Mouse (Mus musculus) gastrocnemius, postnatal 25 days (tissue): ENCODE measurements around the gene Gm10717. TPM values are rescaled to one million over a fixed set of nuclear protein-coding genes. Genes with fewer than 3 reads are reported as not detected.
"Not testable (repeated sequence)": the region's sequence is repeated elsewhere in the genome, so short reads cannot be mapped to it uniquely, and the experiment has no call there.

Experiments used
- DNase-seq: peaks from one replicate; pipeline ENCODE4 v3.0.0; 2022
- long read RNA-seq, 2 experiments: library from polyadenylated mRNA; stranded (forward); transcript quantifications; one replicate each; pipeline ENCODE4 v2.0.0; 2021
- total RNA-seq, 2 experiments: library from RNA; stranded (reverse); gene quantifications; 1 replicate in 1 of 2; 2 replicates in 1 of 2; pipeline ENCODE4 v1.2.3; 2021

Gene Gm10717
- not detected for total RNA-seq
- long read RNA-seq, experiment 1, result 0 reads
- long read RNA-seq, experiment 2, result 0 reads

DNA sequence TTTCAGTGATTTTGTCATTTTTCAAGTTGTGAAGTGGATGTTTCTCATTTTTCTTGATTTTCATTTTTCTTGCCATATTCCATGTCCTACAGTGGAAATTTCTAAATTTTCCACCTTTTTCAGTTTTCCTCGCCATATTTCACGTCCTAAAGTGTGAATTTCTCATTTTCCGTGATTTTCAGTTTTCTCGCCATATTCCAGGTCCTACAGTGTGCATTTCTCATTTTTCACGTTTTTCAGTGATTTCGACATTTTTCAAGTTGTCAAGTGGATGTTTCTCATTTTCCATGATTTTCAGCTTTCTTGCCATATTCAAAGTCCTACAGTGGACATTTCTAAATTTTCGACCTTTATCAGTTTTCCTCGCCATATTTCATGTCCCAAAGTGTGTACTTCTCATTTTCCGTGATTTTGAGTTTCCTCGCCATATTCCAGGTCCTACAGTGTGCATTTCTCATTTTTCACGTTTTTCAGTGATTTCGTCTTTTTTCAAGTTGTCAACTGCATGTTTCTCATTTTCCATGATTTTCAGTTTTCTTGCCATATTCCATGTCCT is at the start of gene Gm10717:
Gm10717 (plus strand) TSS at position 506 of the 556 bp plus-strand sequence.
- DNase-seq, result not testable (repeated sequence)

GRCm38 (mm10) chr9:3000445-3000972 is 24.7 kb upstream of the Gm10717 start, which contains the start of gene Gm10722:
Gm10722 (plus strand) TSS chr9:3000922.
- peak; percentile 30 for DNase-seq

GRCm38 (mm10) chr9:3001006-3001405 is 24.2 kb upstream of the Gm10717 start:
- DNase-seq, result not testable (repeated sequence)

DNA sequence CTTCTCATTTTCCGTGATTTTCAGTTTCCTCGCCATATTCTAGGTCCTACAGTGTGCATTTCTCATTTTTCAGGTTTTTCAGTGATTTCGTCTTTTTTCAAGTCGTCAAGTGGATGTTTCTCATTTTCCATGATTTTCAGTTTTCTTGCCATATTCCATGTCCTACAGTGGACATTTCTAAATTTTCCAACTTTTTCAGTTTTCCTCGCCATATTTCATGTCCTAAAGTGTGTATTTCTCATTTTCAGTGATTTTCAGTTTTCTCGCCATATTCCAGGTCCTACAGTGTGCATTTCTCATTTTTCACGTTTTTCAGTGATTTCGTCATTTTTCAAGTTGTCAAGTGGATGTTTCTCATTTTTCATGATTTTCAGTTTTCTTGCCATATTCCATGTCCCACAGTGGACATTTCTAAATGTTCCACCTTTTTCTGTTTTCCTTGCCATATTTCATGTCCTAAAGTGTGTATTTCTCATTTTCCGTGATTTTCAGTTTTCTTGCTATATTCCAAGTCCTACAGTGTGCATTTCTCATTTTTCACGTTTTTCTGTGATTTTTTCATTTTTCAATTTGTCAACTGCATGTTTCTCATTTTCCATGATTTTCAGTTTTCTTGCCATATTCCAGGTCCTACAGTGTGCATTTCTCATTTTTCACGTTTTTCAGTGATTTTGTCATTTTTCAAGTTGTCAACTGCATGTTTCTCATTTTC is 23.1 kb upstream of the Gm10717 start:
- peak; percentile 91 for DNase-seq

- not testable (repeated sequence) for DNase-seq
These were observed 22.3 kb upstream of the Gm10717 start, which contains the start of gene Gm11168 for GRCm38 (mm10) chr9:3002794-3003396. Gm11168 (plus strand) TSS chr9:3003346.

GRCm38 (mm10) chr9:3006179-3006578 is 19.0 kb upstream of the Gm10717 start:
- DNase-seq, result not testable (repeated sequence)

DNA sequence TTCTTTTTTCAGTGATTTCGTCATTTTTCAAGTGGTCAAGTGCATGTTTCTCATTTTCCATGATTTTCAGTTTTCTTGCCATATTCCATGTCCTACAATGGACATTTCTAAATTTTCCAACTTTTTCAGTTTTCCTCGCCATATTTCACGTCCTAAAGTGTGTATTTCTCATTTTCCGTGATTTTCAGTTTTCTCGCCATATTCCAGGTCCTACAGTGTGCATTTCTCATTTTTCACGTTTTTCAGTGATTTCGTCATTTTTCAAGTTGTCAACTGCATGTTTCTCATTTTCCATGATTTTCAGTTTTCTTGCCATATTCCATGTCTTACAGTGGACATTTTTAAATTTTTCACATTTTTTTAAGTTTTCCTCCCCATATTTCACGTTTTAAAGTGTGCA is 18.6 kb upstream of the Gm10717 start:
- DNase-seq, result not testable (repeated sequence)

DNA sequence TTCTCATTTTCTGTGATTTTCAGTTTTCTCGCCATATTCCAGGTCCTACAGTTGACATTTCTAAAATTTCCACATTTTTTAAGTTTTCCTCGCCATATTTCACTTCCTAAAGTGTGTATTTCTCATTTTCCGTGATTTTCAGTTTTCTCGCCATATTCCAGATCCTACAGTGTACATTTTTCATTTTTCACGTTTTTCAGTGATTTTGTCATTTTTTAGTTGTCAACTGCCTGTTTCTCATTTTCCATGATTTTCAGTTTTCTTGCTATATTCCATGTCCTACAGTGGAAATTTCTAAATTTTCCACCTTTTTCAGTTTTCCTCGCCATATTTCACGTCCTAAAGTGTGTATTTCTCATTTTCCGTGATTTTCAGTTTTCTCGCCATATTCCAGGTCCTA is 17.9 kb upstream of the Gm10717 start:
- not testable (repeated sequence) for DNase-seq

GRCm38 (mm10) chr9:3009331-3009730 is 15.9 kb upstream of the Gm10717 start:
- not testable (repeated sequence) for DNase-seq

GRCm38 (mm10) chr9:3012054-3012621 is 13.1 kb upstream of the Gm10717 start:
- not testable (repeated sequence) for DNase-seq

DNA sequence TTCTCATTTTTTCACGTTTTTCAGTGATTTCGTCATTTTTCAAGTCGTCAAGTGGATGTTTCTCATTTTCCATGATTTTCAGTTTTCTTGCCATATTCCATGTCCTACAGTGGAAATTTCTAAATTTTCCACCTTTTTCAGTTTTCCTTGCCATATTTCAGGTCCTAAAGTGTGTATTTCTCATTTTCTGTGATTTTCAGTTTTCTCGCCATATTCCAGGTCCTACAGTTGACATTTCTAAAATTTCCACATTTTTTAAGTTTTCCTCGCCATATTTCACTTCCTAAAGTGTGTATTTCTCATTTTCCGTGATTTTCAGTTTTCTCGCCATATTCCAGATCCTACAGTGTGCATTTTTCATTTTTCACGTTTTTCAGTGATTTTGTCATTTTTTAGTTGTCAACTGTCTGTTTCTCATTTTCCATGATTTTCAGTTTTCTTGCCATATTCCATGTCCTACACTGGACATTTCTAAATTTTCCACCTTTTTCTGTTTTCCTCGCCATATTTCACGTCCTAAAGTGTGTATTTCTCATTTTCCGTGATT is 12.4 kb upstream of the Gm10717 start, which contains the start of gene Gm10721:
Gm10721 (plus strand) TSS at position 408 of the 547 bp plus-strand sequence.
- not testable (repeated sequence) for DNase-seq

- DNase-seq, result not testable (repeated sequence)
These were observed 9.9 kb upstream of the Gm10717 start, which contains the start of gene Gm10720 for GRCm38 (mm10) chr9:3015354-3015753. Gm10720 (plus strand) TSS chr9:3015654.

GRCm38 (mm10) chr9:3015896-3016295 is 9.3 kb upstream of the Gm10717 start:
- not testable (repeated sequence) for DNase-seq

DNA sequence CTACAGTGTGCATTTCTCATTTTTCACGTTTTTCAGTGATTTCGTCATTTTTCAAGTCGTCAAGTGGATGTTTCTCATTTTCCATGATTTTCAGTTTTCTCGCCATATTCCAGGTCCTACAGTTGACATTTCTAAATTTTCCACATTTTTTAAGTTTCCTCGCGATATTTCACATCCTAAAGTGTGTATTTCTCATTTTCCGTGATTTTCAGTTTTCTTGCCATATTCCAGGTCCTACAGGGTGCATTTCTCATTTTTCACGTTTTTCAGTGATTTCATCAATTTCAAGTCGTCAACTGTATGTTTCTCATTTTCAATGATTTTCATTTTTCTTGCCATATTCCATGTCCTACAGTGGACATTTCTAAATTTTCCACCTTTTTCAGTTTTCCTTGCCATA is 8.1 kb upstream of the Gm10717 start, which contains the start of gene Gm10719:
Gm10719 (plus strand) TSS at position 301 of the 400 bp plus-strand sequence.
- not testable (repeated sequence) for DNase-seq

DNA sequence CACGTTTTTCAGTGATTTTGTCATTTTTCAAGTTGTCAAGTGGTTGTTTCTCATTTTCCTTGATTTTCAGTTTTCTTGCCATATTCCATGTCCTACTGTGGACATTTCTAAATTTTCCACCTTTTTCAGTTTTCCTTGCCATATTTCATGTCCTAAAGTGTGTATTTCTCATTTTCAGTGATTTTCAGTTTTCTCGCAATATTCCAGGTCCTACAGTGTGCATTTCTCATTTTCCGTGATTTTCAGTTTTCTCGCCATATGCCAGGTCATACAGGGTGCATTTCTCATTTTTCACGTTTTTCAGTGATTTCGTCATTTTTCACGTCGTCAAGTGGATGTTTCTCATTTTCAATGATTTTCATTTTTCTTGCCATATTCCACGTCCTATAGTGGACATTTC is 6.3 kb upstream of the Gm10717 start:
- peak; percentile 97 for DNase-seq

- peak; percentile 69 for DNase-seq
These were observed 5.1 kb upstream of the Gm10717 start for GRCm38 (mm10) chr9:3019835-3020727.

DNA sequence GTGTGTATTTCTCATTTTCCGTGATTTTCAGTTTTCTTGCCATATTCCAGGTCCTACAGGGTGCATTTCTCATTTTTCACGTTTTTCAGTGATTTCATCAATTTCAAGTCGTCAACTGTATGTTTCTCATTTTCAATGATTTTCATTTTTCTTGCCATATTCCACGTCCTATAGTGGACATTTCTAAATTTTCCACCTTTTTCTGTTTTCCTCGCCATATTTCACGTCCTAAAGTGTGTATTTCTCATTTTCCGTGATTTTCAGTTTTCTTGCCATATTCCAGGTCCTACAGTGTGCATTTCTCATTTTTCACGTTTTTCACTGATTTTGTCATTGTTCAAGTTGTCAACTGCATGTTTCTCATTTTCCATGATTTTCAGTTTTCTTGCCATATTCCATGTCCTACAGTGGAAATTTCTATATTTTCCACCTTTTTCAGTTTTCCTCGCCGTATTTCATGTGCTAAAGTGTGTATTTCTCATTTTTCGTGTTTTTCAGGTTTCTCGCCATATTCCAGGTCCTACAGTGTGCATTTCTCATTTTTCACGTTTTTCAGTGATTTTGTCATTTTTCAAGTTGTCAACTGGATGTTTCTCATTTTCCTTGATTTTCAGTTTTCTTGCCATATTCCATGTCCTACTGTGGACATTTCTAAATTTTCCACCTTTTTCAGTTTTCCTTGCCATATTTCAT is 2.8 kb upstream of the Gm10717 start:
- not testable (repeated sequence) for DNase-seq

DNA sequence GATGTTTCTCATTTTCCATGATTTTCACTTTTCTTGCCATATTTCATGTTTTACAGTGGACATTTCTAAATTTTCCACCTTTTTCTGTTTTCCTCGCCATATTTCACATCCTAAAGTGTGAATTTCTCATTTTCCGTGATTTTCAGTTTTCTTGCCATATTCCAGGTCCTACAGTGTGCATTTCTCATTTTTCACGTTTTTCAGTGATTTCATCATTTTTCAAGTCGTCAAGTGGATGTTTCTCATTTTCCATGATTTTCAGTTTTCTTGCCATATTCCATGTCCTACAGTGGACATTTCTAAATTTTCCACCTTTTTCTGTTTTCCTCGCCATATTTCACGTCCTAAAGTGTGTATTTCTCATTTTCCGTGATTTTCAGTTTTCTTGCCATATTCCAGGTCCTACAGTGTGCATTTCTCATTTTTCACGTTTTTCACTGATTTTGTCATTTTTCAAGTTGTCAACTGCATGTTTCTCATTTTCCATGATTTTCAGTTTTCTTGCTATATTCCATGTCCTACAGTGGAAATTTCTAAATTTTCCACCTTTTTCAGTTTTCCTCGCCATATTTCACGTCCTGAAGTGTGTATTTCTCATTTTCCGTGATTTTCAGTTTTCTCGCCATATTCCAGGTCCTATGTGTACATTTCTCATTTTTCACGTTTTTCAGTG is 1.8 kb upstream of the Gm10717 start, which contains the start of gene Gm10718:
Gm10718 (plus strand) TSS at position 236 of the 673 bp plus-strand sequence.
- peak; percentile 15 for DNase-seq

DNA sequence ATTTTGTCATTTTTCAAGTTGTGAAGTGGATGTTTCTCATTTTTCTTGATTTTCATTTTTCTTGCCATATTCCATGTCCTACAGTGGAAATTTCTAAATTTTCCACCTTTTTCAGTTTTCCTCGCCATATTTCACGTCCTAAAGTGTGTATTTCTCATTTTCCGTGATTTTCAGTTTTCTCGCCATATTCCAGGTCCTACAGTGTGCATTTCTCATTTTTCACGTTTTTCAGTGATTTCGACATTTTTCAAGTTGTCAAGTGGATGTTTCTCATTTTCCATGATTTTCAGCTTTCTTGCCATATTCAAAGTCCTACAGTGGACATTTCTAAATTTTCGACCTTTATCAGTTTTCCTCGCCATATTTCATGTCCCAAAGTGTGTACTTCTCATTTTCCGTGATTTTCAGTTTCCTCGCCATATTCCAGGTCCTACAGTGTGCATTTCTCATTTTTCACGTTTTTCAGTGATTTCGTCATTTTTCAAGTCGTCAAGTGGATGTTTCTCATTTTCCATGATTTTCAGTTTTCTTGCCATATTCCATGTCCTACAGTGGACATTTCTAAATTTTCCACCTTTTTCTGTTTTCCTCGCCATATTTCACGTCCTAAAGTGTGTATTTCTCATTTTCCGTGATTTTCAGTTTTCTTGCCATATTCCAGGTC is 1.1 kb upstream of the Gm10717 start:
- not testable (repeated sequence) for DNase-seq
